Mouse (Mus musculus) kidney, postnatal 0 days (tissue): ENCODE results near the gene Zfyve19. TPM values are rescaled to one million over a fixed set of nuclear protein-coding genes. Genes with fewer than 3 reads are reported as not detected.

Source experiments
- ATAC-seq: fragments of 200-750 bp; cut with Nextera tagmentation; replicated peaks from 2 replicates; pipeline ENCODE4 v1.8.0; 2017; ENCODE audit warnings: low read depth, moderate number of reproducible peaks, moderate TSS enrichment, moderate library complexity; ENCODE audit not compliant: low FRiP score
- DNase-seq: peaks from one replicate; pipeline ENCODE4 v3.0.0-alpha.2; 2016; ENCODE audit warnings: low spot score
- H3K27ac ChIP-seq: fragments of 300-500 bp; sonication (generic); 2 replicates; pipeline ENCODE4 v1.5.1; 2014; ENCODE audit warnings: mild to moderate bottlenecking
- H3K27me3 ChIP-seq: fragments of 300-500 bp; sonication (generic); 2 replicates; pipeline ENCODE4 v1.6.1; 2014; ENCODE audit warnings: low read length, mixed read lengths; ENCODE audit not compliant: insufficient read depth
- H3K36me3 ChIP-seq: fragments of 300-500 bp; sonication (generic); 2 replicates; pipeline ENCODE4 v1.6.1; 2014; ENCODE audit warnings: low read length, mixed read lengths; ENCODE audit not compliant: insufficient read depth
- H3K4me1 ChIP-seq: fragments of 300-500 bp; sonication (generic); replicated peaks from 2 replicates; pipeline ENCODE4 v1.6.1; 2014; ENCODE audit warnings: antibody characterized with exemption, low read length, mixed read lengths; ENCODE audit not compliant: insufficient read depth
- H3K4me2 ChIP-seq: fragments of 300-500 bp; sonication (generic); 2 replicates; pipeline ENCODE4 v1.6.1; 2014; ENCODE audit warnings: mild to moderate bottlenecking, low read length, moderate library complexity, mixed read lengths
- H3K4me3 ChIP-seq: fragments of 300-500 bp; sonication (generic); replicated peaks from 2 replicates; pipeline ENCODE4 v1.5.1; 2014; ENCODE audit warnings: low read depth, low read length
- H3K9ac ChIP-seq: fragments of 300-500 bp; sonication (generic); 2 replicates; pipeline ENCODE4 v1.6.1; 2014; ENCODE audit warnings: low read depth, low read length
- H3K9me3 ChIP-seq: fragments of 300-500 bp; sonication (generic); replicated peaks from 2 replicates; pipeline ENCODE4 v1.6.1; 2016; ENCODE audit warnings: low read length, inconsistent platforms, mixed read lengths
- CTCF ChIP-seq: IDR thresholded peaks from 2 replicates; pipeline ENCODE4 v1.5.1; 2016; ENCODE audit warnings: antibody characterized with exemption, low read depth, mild to moderate bottlenecking, moderate library complexity
- WGBS: fragments of 180-500 bp; shearing (Covaris S2); extraction: QIAGEN DNeasy Blood & Tissue Kit; methylation state at CpG from one replicate; pipeline ENCODE4 v1.1.7; 2014; 5-methylcytosine and 5-hydroxymethylcytosine counted together
- polyA plus RNA-seq: library from polyadenylated mRNA; unstranded; fragments of >200 nt; fragmentation: Nextera tagmentation; extraction: Ambion mirVana; gene quantifications from 2 replicates; pipeline ENCODE4 v1.2.1, GENCODE M21; 2015

The Zfyve19 gene
- polyA plus RNA-seq, 1 experiment from 2014 or later, result 44.0 TPM

GRCm38 (mm10) chr2:119190969-119191368 is 17.4 kb upstream of the Zfyve19 start:
- 78% methylated on average over 5 of the region's 5 CpGs for WGBS
- H3K36me3 ChIP-seq, result no peaks in the 10 kb centered on the region
- ATAC-seq (no peak), DNase-seq (no peak)
- H3K4me1 ChIP-seq, result no peaks in the 10 kb centered on the region
- no peak overlapping the region for H3K27ac ChIP-seq
- H3K9ac ChIP-seq, result no peak overlapping the region
- H3K9me3 ChIP-seq, result no peaks in the 10 kb centered on the region
- H3K4me2 ChIP-seq, result no peak overlapping the region
- H3K27me3 ChIP-seq, result no peaks in the 10 kb centered on the region
- no peak for TF ChIP-seq CTCF
- H3K4me3 ChIP-seq, result no peak overlapping the region

GRCm38 (mm10) chr2:119194140-119194539 is 14.3 kb upstream of the Zfyve19 start:
- no peak overlapping the region for H3K4me3 ChIP-seq
- ATAC-seq (no peak), DNase-seq (no peak)
- 84% methylated on average over 5 of the region's 5 CpGs for WGBS
- no peak for TF ChIP-seq CTCF
- no peaks in the 10 kb centered on the region for H3K27me3 ChIP-seq
- no peak overlapping the region for H3K4me2 ChIP-seq
- peak overlapping the region; percentile 1; the same call in 1 of the 2 replicates for H3K9ac ChIP-seq
- no peak overlapping the region for H3K27ac ChIP-seq
- no peaks in the 10 kb centered on the region for H3K36me3 ChIP-seq
- H3K4me1 ChIP-seq, result peaks cover 5% of the 10 kb centered on the region; the same call in 1 of the 2 replicates
- no peaks in the 10 kb centered on the region for H3K9me3 ChIP-seq

GRCm38 (mm10) chr2:119196316-119197108 is 11.9 kb upstream of the Zfyve19 start:
- H3K27ac ChIP-seq, result no peak overlapping the region
- no peak for ATAC-seq
- no peak for DNase-seq

GRCm38 (mm10) chr2:119197493-119197892 is 10.9 kb upstream of the Zfyve19 start:
- Histone ChIP-seq H3K36me3 (no peaks in the 10 kb centered on the region), H3K4me3 (no peak overlapping the region), H3K9me3 (no peaks in the 10 kb centered on the region), H3K4me2 (no peak overlapping the region), H3K27me3 (no peaks in the 10 kb centered on the region), H3K9ac (no peak overlapping the region), H3K4me1 (peaks cover 5% of the 10 kb centered on the region; the same call in 1 of the 2 replicates), H3K27ac (no peak overlapping the region)
- DNase-seq, result no peak
- WGBS, result 92% methylated on average over 1 of the region's 1 CpGs
- ATAC-seq, result no peak
- no peak for TF ChIP-seq CTCF

More at GRCm38 (mm10) chr2:119196316-119197108, 11.9 kb upstream of the Zfyve19 start:
- no peak for TF ChIP-seq CTCF
- Histone ChIP-seq H3K27me3 (no peaks in the 10 kb centered on the region), H3K9ac (no peak overlapping the region), H3K36me3 (no peaks in the 10 kb centered on the region), H3K4me2 (no peak overlapping the region), H3K9me3 (no peaks in the 10 kb centered on the region), H3K4me1 (peaks cover 5% of the 10 kb centered on the region; the same call in 1 of the 2 replicates), H3K4me3 (no peak overlapping the region)
- 37% methylated on average over 4 of the region's 4 CpGs for WGBS

- H3K4me2 ChIP-seq, result no peak overlapping the region
- no peak overlapping the region for H3K27ac ChIP-seq
- peaks cover 5% of the 10 kb centered on the region; the same call in 1 of the 2 replicates for H3K4me1 ChIP-seq
- ATAC-seq, result no peak
- H3K36me3 ChIP-seq, result no peaks in the 10 kb centered on the region
- H3K4me3 ChIP-seq, result no peak overlapping the region
- H3K27me3 ChIP-seq, result no peaks in the 10 kb centered on the region
- TF ChIP-seq CTCF, result no peak
- 26% methylated on average over 1 of the region's 1 CpGs for WGBS
- H3K9me3 ChIP-seq, result no peaks in the 10 kb centered on the region
- DNase-seq, result no peak
- no peak overlapping the region for H3K9ac ChIP-seq
Measured at GRCm38 (mm10) chr2:119198049-119198448, 10.4 kb upstream of the Zfyve19 start.

GRCm38 (mm10) chr2:119198934-119199333 is 9.5 kb upstream of the Zfyve19 start:
- Histone ChIP-seq H3K9ac (no peak overlapping the region), H3K9me3 (no peaks in the 10 kb centered on the region), H3K4me3 (no peak overlapping the region), H3K27me3 (no peaks in the 10 kb centered on the region), H3K4me2 (no peak overlapping the region), H3K4me1 (peaks cover 5% of the 10 kb centered on the region; the same call in 1 of the 2 replicates), H3K27ac (no peak overlapping the region), H3K36me3 (no peaks in the 10 kb centered on the region)
- DNase-seq, result no peak
- WGBS, result 66% methylated on average over 3 of the region's 3 CpGs
- no peak for TF ChIP-seq CTCF
- ATAC-seq, result no peak
